Mouse (Mus musculus): ENCODE results near the gene Sap18.

GRCm38 (mm10) chr14:57749501-57749900 lies 48.5 kb upstream of the Sap18 start:
- TF ChIP-seq CTCF (conservative IDR thresholded peaks at IDR 0.05; ENCODE audit: insufficient read depth, insufficient read length, low read depth, low read length) (no peak), POLR2A (IDR thresholded peaks at IDR 0.05; ENCODE audit: low read depth, low read length) (no peak)

All from kidney, adult 2 months (tissue).